Mouse (Mus musculus): ENCODE measurements around the gene Nrm.

Gene Nrm

GRCm38 (mm10) chr17:35909186-35909918 lies 48.2 kb downstream of the Nrm start:
- peak; percentile 59 to 64 for DNase-seq

DNA sequence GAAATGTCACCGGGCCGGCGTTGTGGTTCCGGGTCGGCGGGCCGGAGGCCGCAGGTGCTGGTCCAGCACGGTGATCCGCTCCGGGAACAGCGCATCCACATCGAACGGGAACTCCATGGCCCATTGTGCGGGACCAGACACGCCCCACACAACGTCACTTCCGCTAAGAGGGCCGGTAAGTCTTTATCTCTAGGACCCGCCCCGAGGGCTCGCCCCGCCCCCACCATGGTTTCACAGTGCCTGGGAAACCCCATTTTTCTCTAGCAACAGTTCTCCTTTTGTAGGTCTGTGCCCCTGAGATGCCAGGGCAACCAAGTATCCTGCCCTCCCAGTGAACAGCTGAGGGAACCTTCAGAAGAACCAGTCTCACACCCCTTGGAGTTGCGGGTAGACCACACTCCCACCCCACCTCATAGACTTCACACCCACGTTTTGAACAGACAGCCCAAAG lies 48.8 kb downstream of the Nrm start, which contains the start of gene Atat1:
Atat1 (minus strand) TSS at position 157 of the 451 bp plus-strand sequence.
- DNase-seq, result peak; percentile 98

- no peak for DNase-seq
These were observed 53.9 kb downstream of the Nrm start for GRCm38 (mm10) chr17:35914975-35915374.
